Comparison of ENCODE assay signal across 8 mouse cellular contexts in genomic region chr3:88467116-88467824, GRCm38 (mm10). TPM values are rescaled to one million over a fixed set of nuclear protein-coding genes. Genes with fewer than 3 reads are reported as not detected.
DNase-seq lines count a peak whose midpoint lies in the region; ATAC-seq lines count a peak whose summit lies in the region.

No protein-coding gene starts in this region.

- peak; percentile 93 for DNase-seq in CD4-positive, CD25-positive, alpha-beta regulatory T cell, adult 2 months (ENCODE audit: low read depth, low spot score)
- DNase-seq in brain, embryonic 18.5 days (ENCODE audit: low read depth, low spot score) = peak; percentile 60
- peak; percentile 91 for DNase-seq in kidney, postnatal 14 days
- peak; percentile 69 for DNase-seq in liver, embryonic 13.5 days
- peak; percentile 85 to 87 for DNase-seq in natural killer cell, adult 2 months (ENCODE audit: low spot score in 2 of 2)
- DNase-seq in splenic B cell, adult 2 months (ENCODE audit: low read depth, low spot score) = peak; percentile 93

- H3K4me1 ChIP-seq in heart, embryonic 16.5 days (ENCODE audit: control insufficient read depth, insufficient read depth, low read length) = peaks cover 2% of the 10 kb centered on the region; the same call in 1 of the 2 replicates
- peaks cover 12% of the 10 kb centered on the region for H3K4me1 ChIP-seq in liver, embryonic 13.5 days (replicated peaks)

- WGBS in heart, embryonic 16.5 days = 27% methylated on average over 16 of the region's 16 CpGs
- 25% methylated on average over 16 of the region's 16 CpGs for WGBS in liver, embryonic 13.5 days (ENCODE audit: insufficient replicate concordance)

- no peak overlapping the region for H3K27ac ChIP-seq in heart, embryonic 16.5 days (ENCODE audit: low read length)
- no peak overlapping the region for H3K27ac ChIP-seq in liver, embryonic 13.5 days

- H3K4me3 ChIP-seq in heart, embryonic 16.5 days (ENCODE audit: low read length) = no peak overlapping the region
- no peak overlapping the region for H3K4me3 ChIP-seq in liver, embryonic 13.5 days (replicated peaks)

- no peak overlapping the region for H3K4me2 ChIP-seq in heart, embryonic 16.5 days (ENCODE audit: low read depth, low read length)
- H3K4me2 ChIP-seq in liver, embryonic 13.5 days = no peak overlapping the region

- no peaks in the 10 kb centered on the region for H3K36me3 ChIP-seq in heart, embryonic 16.5 days (ENCODE audit: control insufficient read depth, insufficient read depth)
- no peaks in the 10 kb centered on the region for H3K36me3 ChIP-seq in liver, embryonic 13.5 days
- no peaks in the 10 kb centered on the region for H3K36me3 ChIP-seq in splenic B cell, adult 2 months (ENCODE audit: control insufficient read depth, insufficient read depth, low read length, poor library complexity, severe bottlenecking)

- peaks cover 3% of the 10 kb centered on the region; the same call in 1 of the 2 replicates for H3K27me3 ChIP-seq in heart, embryonic 16.5 days (ENCODE audit: control insufficient read depth, insufficient read depth, low read length)
- peaks cover 14% of the 10 kb centered on the region for H3K27me3 ChIP-seq in liver, embryonic 13.5 days
- no peaks in the 10 kb centered on the region for H3K27me3 ChIP-seq in splenic B cell, adult 2 months (ENCODE audit: control insufficient read depth, insufficient read depth, low read length, poor library complexity, severe bottlenecking)

- no peak overlapping the region; the same call in 1 of the 2 replicates for H3K9ac ChIP-seq in heart, embryonic 16.5 days (ENCODE audit: low read length)
- no peak overlapping the region for H3K9ac ChIP-seq in liver, embryonic 13.5 days

- no peaks in the 10 kb centered on the region for H3K9me3 ChIP-seq in heart, embryonic 16.5 days (replicated peaks; ENCODE audit: control insufficient read depth, low read length)
- no peaks in the 10 kb centered on the region for H3K9me3 ChIP-seq in liver, embryonic 13.5 days (replicated peaks)

- peak; percentile 92 for ATAC-seq in erythroid progenitor cell, adult 5-6 weeks (replicated peaks; ENCODE audit: low FRiP score, poor library complexity, severe bottlenecking)
- peak; percentile 83 for ATAC-seq in heart, embryonic 16.5 days (replicated peaks; ENCODE audit: extremely low read depth, insufficient read depth, low FRiP score)
- peak; percentile 73 for ATAC-seq in liver, embryonic 13.5 days (ENCODE audit: low read depth)

RNA-seq across cellular contexts. Expression of gene Sema4a, which starts 6.3 kb away (rescaled TPM):
- total RNA-seq in erythroid progenitor cell, adult 5-6 weeks (2015; ENCODE audit: low replicate concordance) = 11.9 and 14.7 TPM in 2 replicates
- 4.5 and 15.1 TPM in 2 replicates for total RNA-seq in erythroid progenitor cell, adult 5-6 weeks (2017; ENCODE audit: low replicate concordance)
- 3.0 and 3.7 TPM in 2 replicates for polyA plus RNA-seq in heart, embryonic 16.5 days (2015; fragmentation: Nextera tagmentation; extraction: Ambion mirVana)
- 13.8 and 15.8 TPM in 2 replicates for polyA plus RNA-seq in liver, embryonic 13.5 days (2015; fragmentation: Nextera tagmentation; extraction: Ambion mirVana)

RNA-seq across cellular contexts. Expression of gene Slc25a44, which starts 42.3 kb away (rescaled TPM):
- total RNA-seq in erythroid progenitor cell, adult 5-6 weeks (2015; ENCODE audit: low replicate concordance) = 34.0 and 35.3 TPM in 2 replicates
- 34.8 and 40.5 TPM in 2 replicates for total RNA-seq in erythroid progenitor cell, adult 5-6 weeks (2017; ENCODE audit: low replicate concordance)
- 13.3 and 13.7 TPM in 2 replicates for polyA plus RNA-seq in heart, embryonic 16.5 days (2015; fragmentation: Nextera tagmentation; extraction: Ambion mirVana)
- polyA plus RNA-seq in liver, embryonic 13.5 days (2015; fragmentation: Nextera tagmentation; extraction: Ambion mirVana) = 10.4 and 13.2 TPM in 2 replicates

RNA-seq across cellular contexts. Expression of gene Lmna, which starts 42.5 kb away (rescaled TPM):
- total RNA-seq in erythroid progenitor cell, adult 5-6 weeks (2015; ENCODE audit: low replicate concordance) = 31.7 and 48.2 TPM in 2 replicates
- 182 and 260 TPM in 2 replicates for total RNA-seq in erythroid progenitor cell, adult 5-6 weeks (2017; ENCODE audit: low replicate concordance)
- polyA plus RNA-seq in heart, embryonic 16.5 days (2015; fragmentation: Nextera tagmentation; extraction: Ambion mirVana) = 127 and 129 TPM in 2 replicates
- 165 and 184 TPM in 2 replicates for polyA plus RNA-seq in liver, embryonic 13.5 days (2015; fragmentation: Nextera tagmentation; extraction: Ambion mirVana)

RNA-seq across cellular contexts. Expression of gene Pmf1, which starts 57.1 kb away (rescaled TPM):
- 182 and 196 TPM in 2 replicates for total RNA-seq in erythroid progenitor cell, adult 5-6 weeks (2015; ENCODE audit: low replicate concordance)
- 100 and 121 TPM in 2 replicates for total RNA-seq in erythroid progenitor cell, adult 5-6 weeks (2017; ENCODE audit: low replicate concordance)
- polyA plus RNA-seq in heart, embryonic 16.5 days (2015; fragmentation: Nextera tagmentation; extraction: Ambion mirVana) = 98.2 and 98.4 TPM in 2 replicates
- 97.1 and 105 TPM in 2 replicates for polyA plus RNA-seq in liver, embryonic 13.5 days (2015; fragmentation: Nextera tagmentation; extraction: Ambion mirVana)
